Mouse (Mus musculus): ENCODE measurements around the gene Maml2.

Gene Maml2

DNA sequence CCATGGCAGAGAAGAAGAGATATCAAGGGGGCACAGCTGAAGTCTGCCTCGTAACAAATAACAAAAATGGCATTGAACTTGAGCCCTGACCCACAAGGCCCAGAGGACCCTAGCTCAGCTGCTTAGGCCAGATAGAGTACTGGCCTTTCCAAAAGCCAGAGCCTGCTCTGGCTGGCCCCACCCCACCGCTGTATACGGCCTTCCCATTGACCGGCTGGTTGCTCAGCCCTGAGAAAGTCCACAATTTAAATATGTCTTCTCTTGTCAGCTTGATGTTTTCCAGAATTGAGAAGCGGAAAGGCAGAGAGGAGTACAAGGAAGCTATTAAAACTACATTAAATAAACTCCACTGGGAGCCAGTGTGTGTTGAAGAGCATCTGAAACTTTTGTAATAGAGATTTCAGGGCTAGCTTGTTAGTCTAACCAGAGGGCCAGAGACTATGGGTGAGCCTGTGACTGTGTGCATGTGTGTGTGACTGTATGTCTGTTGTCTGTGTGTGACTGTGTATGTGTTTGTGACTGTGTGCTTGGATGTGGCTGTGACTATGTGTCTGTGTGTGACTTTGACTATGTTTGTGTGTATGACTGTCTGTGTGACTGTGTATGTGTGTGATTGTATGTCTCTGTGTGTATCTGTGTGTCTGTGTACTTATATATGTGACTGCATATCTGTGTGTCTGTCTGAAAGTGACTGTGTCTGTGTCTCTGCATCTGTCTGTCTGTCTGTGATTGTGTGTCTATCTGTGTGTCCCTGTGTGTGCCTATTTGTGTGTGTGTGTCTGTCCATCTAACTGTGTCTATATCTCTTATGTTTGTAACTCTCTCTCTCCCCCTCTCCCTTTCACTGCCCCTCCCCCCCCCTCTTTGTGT, 185.7 kb downstream of the Maml2 start:
- in situ Hi-C loops (cut with MboI, MseI): no loop called here

DNA sequence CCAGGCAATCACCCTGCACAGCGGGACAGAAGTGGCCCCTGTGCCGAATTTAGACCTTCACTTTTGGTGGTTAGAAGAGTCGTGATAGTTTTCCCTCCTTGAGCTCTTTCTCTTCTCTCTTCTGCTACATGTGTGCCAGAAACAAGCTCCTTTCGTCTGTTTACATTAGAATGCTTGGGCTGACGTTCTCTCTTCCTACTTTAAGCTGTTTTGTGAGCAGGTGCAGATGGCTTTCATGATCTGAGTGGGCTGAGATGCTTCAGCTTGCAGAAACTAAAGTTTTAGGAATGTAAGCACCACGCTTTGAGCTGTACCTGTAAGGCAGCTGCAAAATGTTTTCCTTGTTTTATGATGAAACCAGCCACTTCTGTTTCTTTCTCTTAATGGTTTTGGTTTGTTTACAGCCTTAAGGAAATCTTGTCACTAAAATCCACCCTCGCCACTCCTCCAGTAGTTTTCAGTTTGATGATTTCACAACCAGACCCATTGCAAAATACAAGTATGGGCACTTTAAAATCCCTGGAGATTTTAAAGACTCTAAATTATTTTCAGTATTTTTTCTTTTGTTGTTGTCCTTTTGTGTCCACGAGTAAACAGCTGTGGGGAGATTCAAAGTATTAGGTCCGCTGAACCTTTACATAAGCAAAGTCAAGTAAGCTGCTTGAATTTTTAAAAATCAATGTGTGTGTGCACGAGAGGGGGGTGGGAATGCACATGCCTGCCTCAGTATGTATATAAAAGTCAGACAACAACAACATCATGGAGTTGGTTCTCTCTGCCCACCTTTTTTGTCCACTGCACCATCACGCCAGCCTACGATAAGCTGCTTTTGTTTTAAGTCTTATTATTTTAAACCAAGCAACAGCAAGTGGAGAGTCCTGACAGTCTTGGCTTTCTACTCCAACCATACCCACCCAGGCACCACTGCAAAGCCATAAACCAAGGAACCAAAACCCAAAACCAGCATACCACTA, 186.8 kb downstream of the Maml2 start:
- in situ Hi-C loops (cut with MboI, MseI): loop anchor here in 1 of 2 experiments (5.0 kb wide), 1 partner anchor 52 kb away; no protein-coding TSS in a partner anchor

DNA sequence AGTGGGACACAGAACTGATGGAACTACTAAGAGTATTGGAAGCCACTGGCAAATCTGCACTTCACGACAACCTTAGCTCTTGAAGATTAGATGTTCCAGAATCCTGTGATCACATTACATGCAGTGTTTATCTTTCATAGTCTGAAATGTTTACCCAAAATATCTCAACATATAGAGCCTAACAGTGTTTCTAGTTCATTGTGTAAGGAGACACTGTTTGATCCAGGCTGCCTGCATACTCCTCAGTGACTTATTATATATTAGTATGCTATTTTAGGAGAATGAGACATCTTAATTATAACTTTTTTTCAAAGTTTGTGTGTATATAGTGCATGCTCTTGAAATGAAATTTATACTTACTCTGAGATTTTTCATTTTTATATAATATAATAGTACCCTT, 188.2 kb downstream of the Maml2 start:
- in situ Hi-C loops (cut with MboI, MseI): loop anchor here in 1 of 2 experiments (5.0 kb wide), 1 partner anchor 54 kb away; no protein-coding TSS in a partner anchor

DNA sequence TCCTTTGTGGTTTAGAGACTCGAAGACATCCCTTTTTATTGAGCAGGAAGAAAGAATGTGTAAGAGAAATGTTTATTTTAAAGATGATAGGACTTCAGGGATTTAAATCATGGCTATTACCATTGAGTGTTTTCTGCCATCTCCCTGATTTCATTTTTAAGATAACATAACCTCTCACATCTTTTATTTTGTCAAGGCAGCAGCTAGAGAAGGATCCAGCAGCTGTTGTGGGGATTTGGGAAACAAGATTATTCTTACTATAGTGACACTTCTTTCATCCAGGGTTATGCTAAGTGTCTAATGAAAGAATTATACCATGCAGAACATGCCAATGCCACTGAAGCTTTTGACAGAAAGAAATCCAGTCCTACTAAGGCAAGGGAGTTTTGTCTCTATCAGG, 193.3 kb downstream of the Maml2 start:
- in situ Hi-C loops (cut with MboI, MseI): no loop called here

DNA sequence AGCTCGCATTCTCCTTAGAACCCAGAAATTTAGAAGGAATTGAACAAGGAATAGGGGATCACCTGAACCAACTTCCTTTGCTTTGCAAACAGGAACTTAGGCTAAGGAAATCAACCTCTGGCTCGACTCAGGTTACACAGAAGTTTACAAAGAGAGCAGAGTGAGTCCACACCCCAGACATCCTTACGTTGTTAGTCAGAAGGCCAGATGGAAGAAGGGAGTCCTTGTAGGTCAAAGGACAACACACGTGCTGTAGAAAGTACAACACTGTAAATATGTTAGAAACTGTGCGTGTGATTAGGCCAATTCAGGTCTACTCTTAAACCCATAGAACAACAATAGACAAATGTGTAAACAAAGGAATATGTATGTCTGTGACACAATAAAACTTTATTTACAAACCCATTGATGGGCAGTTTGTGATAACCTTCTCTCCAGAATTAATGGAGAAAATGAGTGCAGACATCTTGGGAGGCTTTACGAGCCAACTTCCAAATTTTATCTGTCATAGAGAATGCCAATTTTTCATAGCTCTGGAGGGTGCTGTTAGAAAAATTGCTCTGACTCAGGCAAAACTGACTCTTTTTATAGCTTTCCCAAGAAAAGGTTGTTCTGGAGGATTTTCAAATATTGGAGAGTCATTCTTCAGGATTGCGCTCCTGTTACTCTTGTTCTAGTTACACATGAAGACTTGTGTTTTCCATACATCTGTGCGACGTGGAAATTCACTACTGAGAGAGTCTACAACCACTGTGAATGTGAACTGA, 194.3 kb downstream of the Maml2 start:
- in situ Hi-C loops (cut with MboI, MseI): no loop called here

DNA sequence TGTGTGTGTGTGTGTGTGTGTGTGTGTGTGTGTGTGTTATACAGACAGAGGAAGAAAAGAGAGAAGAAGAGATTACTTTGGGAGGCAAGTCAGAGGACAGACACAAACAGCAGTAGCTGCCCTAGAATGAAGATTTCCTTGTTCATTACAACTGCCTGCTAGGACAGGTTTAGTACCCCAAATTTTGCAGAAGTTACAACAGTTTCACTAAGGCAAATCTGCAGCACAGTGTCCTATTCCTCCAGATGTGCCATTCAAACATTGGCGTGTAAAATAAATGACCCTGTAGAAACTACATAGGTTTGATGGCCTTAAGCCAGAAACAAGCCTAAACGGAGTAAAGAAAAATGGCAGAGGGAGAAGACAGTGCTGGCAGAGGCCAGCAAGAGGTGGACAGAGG, 195.1 kb downstream of the Maml2 start:
- in situ Hi-C loops (cut with MboI, MseI): no loop called here

DNA sequence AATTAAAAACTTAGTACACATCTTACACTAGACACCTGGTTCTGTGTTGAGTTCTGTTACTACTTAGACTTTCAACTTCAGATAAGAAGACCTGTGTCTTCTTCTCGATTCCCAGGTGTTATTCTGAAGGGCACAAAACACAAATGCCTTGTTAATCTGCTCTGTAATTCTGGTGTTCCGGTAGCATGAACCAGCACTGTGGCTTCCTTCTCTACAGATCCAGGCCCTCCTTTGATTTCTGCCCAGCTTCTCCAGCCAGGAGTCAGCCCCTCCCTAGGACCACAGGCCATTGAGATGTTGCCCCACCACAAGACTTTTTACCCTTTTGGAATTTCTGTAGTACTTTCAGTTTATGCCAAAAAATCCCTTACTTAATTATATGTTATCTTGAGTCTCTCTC, 196.0 kb downstream of the Maml2 start:
- in situ Hi-C loops (cut with MboI, MseI): no loop called here

DNA sequence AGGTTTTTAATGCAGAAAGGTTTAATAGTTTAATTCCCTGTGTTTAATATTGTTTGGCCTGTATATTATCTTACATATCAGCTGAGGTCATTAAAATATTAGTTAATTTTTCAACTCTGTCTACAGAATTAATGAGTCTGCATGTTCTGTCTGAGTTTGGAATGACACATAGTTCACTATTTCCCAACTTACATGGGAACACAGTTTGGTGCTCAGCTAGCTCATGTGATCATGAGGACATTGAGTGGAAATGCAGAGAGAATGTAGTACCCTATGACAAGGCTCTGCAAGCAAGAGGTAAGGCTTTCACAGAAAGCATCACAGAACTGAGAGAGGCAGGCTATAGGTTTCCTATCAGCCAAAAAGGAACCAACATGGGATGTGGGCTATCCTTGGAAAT, 197.8 kb downstream of the Maml2 start:
- in situ Hi-C loops (cut with MboI, MseI): no loop called here

DNA sequence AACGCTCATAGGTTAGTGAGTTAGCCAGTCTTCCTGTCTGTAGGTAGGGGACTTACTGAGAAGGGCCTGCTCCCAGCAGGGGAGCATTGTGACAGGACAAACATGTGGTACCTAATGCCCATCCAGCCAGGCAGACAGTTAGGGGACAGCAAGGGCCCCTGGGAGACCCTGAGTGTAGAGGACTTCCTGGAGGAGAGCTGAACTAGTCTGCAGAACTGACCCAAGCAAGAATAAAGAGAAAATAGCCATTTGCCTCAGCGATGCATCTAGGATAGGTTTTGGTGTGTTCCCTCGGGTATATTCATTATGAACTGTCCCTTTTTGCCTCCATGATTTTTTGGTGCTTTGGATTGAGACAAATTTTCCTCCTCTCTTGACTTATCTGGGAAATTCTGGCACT, 199.3 kb downstream of the Maml2 start:
- in situ Hi-C loops (cut with MboI, MseI): no loop called here

DNA sequence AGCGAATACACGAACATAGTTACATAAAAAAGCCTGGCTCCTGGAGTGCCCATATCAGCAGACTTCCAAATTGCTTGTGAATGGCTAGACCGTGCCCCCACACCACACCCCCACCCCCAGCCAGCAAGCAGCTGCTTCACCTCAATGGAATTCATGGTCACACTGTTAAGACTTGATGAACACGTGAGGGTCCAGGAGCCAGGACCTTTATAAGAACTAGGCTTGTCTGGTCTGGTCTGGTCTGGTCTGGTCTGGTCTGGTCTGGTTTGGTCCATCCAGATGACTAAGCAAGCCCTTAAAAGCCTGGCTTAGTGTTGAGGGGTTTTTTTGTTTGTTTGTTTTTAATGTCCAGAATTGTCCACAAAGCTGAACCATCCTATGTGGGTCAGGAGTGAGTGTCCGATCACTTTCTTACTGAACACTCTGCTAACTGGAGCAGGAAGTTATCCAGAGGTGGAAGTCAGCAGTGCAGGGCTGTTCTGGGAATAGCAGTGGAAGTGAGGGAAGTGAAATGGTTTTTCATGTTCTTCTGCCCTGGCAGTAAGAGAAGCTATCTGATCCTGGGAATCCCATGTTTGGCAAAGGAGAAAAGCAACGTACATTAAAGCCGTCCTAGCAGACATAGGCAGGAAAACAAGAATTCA, 200.1 kb downstream of the Maml2 start:
- in situ Hi-C loops (cut with MboI, MseI): no loop called here

DNA sequence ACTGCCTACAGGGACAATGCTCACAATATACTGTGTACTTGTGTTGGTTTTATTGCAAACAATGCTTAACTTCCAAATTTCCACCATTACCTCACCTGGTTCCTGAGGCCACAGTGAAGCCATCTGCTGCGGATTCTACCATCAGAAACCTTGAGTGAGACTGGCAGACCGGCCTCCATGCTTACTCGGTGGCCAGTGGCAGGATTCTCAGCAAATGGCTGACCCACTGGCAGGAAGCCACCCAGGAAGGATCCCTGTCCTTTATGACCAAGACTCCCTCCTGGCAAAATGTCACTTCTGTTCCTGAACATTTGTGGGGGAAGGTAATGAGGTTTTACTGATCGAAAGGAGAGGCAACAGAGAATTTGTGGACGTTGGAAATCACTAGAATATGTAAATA, 202.3 kb downstream of the Maml2 start:
- in situ Hi-C loops (cut with MboI, MseI): no loop called here

DNA sequence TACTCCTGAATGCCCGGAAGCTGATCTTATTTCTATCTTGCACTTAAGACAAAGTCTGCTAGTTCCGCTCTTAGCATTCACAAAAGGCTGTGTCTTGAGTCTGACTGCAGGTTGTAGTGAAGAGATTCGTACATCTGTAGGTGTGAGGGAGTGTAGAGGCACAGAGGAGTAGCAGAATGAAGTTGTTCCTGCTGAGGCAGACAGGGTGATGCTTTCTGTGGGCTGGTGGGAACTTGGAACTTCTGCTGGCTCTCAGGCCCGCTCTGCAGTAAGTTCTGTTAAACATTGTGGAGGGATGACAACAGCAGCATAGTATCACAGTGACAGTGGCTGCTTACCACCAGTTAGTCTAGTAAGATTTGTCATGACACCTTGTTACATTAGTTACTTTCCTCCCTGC, 207.3 kb downstream of the Maml2 start:
- in situ Hi-C loops (cut with MboI, MseI): no loop called here

DNA sequence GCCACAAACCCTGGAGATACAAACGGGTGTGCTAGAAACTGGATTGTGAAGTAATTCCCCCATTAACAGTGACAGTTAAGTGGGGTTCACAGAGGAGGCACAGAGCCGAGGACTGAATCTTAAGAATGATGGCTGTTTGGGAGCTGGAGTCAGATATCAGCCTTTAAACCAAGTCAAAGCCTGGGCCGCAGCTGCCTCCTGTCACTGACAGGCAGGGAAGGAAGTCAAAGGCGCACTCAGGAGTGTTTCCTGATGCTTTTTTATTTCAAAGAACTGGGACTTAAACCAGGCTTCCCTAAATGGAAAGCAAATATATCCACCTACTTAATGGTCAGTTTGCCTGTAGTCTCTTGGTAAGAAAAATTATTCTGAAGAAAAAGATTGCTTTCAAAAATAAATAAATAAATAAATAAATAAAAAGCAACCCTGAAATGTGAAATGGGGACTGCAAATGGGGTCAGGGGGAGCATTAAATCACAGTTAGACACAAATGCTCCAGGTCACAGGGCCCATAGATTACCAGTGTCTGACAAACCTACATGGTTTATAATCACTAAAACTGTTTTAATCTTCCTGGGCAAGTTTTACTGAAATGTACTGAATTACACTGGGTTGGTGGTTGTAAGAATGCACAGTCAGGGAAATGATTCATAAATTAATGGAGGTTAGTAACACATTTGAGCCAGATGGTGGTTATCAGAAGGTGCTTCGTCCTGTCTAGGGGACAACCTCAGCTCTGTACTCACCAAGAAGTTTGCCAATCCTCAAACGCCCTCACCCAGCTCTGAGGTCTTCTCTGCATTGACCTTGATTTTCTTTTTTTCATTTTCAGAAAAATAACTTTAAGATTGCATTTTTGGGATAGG, 209.4 kb downstream of the Maml2 start:
- in situ Hi-C loops (cut with MboI, MseI): no loop called here

DNA sequence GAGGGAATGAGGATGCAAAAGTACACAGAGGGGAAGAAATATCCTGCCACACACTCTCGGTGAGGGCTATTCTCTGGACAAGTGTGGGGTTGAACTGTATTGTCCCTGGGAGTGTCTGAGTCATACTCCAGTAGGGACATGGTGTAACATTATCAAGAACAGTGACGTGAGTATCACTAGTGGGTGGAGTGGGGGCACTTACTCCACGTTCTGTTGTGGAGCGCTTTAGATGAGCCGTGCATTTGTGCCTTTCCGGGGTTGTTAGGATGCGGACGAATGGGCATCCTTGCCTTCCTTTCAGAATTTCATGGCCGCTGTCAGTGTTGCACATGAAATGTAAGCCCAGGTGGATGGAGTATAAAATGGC, 210.0 kb downstream of the Maml2 start:
- in situ Hi-C loops (cut with MboI, MseI): no loop called here

DNA sequence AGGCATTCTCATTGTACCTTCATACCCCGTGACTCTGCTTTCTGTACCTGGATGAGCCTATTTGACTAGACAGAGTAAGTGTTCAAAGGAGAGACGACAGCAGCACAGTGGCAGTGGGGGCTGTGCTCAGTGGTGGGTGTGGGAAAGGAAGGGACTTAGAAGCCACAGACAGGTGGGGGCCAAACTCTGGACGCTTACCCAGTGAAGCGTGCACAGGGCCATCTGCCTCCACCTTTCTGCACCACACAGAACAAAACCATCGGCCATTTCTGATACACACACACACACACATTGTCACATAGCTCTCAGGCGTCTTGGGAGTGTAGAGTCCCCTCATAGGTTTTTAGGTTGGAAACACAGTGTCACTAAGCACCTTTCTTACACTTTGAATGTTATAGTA, 212.0 kb downstream of the Maml2 start:
- in situ Hi-C loops (cut with MboI, MseI): no loop called here

DNA sequence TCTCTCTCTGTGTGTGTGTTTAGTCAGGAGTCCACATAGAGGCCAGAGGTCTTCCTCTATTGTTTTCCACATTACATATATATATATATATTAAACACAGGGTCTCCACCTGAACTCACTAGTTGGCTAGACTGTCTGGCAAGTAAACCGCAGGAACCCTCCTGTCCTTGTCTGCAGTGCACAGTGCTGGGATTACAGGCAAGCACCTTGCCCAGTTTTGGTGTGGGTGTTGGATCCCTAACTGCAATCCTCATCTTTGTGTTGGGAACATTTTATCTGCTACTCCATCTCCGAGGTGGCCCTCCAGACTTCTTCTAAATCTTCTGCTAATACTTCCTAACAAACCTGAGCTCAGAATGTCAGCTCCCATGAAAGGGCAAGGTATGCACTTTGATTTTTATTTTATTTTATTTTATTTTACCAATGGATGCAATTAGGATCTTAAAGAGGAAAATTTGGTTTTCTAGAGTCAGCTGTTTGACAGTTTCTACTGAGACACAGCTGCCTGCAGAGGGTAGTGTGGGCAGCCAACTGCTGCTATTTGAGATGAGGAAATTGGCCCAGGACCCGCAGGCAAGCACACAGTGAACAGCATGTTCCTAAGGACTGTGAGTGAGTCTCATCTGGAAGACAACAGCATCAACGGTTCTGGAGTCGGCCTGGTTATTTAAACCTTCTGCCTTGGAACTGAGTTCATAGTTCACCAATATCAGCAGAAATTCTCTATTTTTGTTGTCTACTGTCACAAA, 213.0 kb downstream of the Maml2 start:
- in situ Hi-C loops (cut with MboI, MseI): no loop called here

DNA sequence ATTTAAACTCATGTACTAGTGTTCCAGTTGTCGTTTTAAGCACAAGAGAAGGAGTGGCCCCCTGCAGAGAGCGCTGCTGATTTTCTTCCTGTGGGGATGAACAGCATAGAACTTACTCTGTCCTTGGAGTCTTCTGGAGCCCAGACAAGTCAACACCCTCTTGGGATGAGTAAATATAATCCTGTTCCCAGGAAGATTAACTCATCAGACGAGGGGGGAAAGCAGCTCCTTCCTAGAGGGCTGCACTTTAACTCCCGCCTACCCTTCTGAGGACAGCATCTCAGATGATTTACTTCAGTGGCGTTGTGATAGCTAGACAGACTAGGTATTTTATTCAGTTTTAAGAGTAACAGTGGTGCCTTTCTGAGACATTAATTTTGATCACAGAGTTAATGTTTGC, 215.4 kb downstream of the Maml2 start:
- in situ Hi-C loops (cut with MboI, MseI): no loop called here

DNA sequence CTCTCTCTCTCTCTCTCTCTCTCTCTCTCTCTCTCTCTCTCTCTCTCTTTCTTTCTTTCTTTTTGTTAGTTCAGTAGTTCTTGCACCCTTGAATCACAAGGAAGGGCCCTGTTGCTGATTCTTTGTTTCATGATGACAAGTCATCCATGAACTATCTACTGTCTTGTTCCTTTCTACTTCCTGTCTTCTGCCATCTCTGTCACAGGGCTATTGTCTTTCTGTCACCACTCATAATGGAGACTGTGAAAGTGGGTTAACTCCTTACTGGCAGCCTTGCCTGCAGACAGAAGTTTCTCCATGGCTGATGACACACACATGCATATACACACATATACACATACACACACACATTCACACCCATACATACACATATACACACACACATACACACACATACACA, 216.7 kb downstream of the Maml2 start:
- in situ Hi-C loops (cut with MboI, MseI): no loop called here

DNA sequence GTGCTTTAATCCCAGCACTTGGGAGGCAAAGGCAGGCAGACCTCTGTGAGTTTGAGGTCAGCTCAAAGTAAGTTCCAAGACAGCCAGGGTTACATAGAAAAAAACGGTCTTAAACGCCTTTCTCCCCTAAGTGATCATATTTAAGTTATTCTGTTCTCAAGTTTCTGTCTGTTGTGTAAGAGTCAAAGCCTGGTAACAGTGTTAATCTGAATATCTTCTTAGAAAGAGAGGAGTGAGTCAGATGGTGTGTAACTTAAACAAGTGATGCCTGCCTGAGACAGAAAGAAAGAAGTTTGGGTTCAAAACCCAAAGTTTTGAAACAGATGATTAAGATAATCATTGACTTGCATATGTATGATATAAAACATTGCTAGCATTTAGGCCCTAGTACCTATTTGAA, 218.2 kb downstream of the Maml2 start:
- in situ Hi-C loops (cut with MboI, MseI): no loop called here

DNA sequence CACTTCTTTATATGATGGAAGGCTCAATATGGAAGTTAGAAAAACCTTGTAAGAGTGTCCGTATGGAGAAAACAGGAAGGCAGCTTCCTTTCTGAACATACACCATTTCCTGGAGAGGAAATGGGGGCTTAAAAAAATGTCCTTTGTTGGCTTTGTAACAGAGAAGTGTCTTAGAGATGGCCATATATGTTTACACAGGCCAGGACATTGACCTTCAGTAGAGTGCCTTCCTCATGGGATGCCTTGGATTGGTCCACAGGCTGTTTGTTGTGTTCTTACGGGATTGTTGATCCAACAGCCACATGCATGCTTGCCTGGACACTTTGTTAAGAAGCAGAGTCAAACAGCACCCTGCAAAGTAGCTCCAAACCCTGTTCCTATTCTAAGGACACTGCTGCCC, 220.3 kb downstream of the Maml2 start:
- in situ Hi-C loops (cut with MboI, MseI): no loop called here

Measured in T-helper 17 cell (primary cell).